Mouse (Mus musculus) limb, embryonic 14.5 days (tissue): Measurements from ENCODE around the gene Timm13. TPM values are rescaled to one million over a fixed set of nuclear protein-coding genes. Genes with fewer than 3 reads are reported as not detected.

Source experiments
- ATAC-seq: fragments of 200-750 bp; cut with Nextera tagmentation; 2 replicates; pipeline ENCODE4 v1.8.0; 2017; ENCODE audit warnings: low read depth, moderate number of reproducible peaks, moderate TSS enrichment; ENCODE audit not compliant: low FRiP score
- DNase-seq: peaks from one replicate; pipeline ENCODE4 v3.0.0-alpha.2; 2015; ENCODE audit warnings: low spot score
- H3K27ac ChIP-seq: fragments of 300-500 bp; sonication (generic); replicated peaks from 2 replicates; pipeline ENCODE4 v1.5.1; 2014; ENCODE audit warnings: low read depth, mild to moderate bottlenecking, low read length, moderate library complexity, mixed read lengths
- H3K27me3 ChIP-seq: fragments of 300-500 bp; sonication (generic); 2 replicates; pipeline ENCODE4 v1.6.1; 2014; ENCODE audit warnings: low read length, mixed read lengths; ENCODE audit not compliant: control insufficient read depth, insufficient read depth
- H3K36me3 ChIP-seq: fragments of 300-500 bp; sonication (generic); 2 replicates; pipeline ENCODE4 v1.6.1; 2014; ENCODE audit warnings: mild to moderate bottlenecking, low read length, moderate library complexity, mixed read lengths; ENCODE audit not compliant: control insufficient read depth, insufficient read depth
- H3K4me1 ChIP-seq: fragments of 300-500 bp; sonication (generic); 2 replicates; pipeline ENCODE4 v1.6.1; 2014; ENCODE audit warnings: antibody characterized with exemption, low read length, mixed read lengths; ENCODE audit not compliant: control insufficient read depth, insufficient read depth
- H3K4me2 ChIP-seq: fragments of 300-500 bp; sonication (generic); replicated peaks from 2 replicates; pipeline ENCODE4 v1.6.1; 2014; ENCODE audit warnings: low read depth, mild to moderate bottlenecking, low read length, moderate library complexity; ENCODE audit not compliant: severe bottlenecking
- H3K4me3 ChIP-seq: fragments of 300-500 bp; sonication (generic); replicated peaks from 2 replicates; pipeline ENCODE4 v1.5.1; 2014; ENCODE audit warnings: low read length
- H3K9ac ChIP-seq: fragments of 300-500 bp; sonication (generic); 2 replicates; pipeline ENCODE4 v1.6.1; 2014; ENCODE audit warnings: mild to moderate bottlenecking, low read depth, low read length, moderate library complexity; ENCODE audit not compliant: severe bottlenecking
- H3K9me3 ChIP-seq: fragments of 300-500 bp; sonication (generic); 2 replicates; pipeline ENCODE4 v1.6.1; 2016; ENCODE audit warnings: low read length; ENCODE audit not compliant: control insufficient read depth
- POLR2A ChIP-seq: fragments of 200-500 bp; IDR thresholded peaks from 2 replicates; pipeline ENCODE4 v1.8.0; 2012; ENCODE audit warnings: inconsistent platforms, mild to moderate bottlenecking, moderate library complexity, borderline replicate concordance; ENCODE audit not compliant: insufficient read depth, insufficient read length; ENCODE audit errors: extremely low read depth
- WGBS: fragments of 180-500 bp; shearing (Covaris S2); extraction: QIAGEN DNeasy Blood & Tissue Kit; methylation state at CpG from one replicate; pipeline ENCODE4 v1.1.7; 2014; 5-methylcytosine and 5-hydroxymethylcytosine counted together
- polyA plus RNA-seq, 2 experiments: library from polyadenylated mRNA; depleted of rRNA in 1 of 2; stranded (reverse) in 1 of 2; unstranded in 1 of 2; fragments of >200 nt; fragmentation: Nextera tagmentation in 1 of 2; extraction: Ambion mirVana in 1 of 2; gene quantifications; 2 replicates each; pipeline versions ENCODE4 v1.2.1 to v1.2.3; 2012 to 2014

Timm13 gene
- polyA plus RNA-seq, 2 experiments = 229 to 335 TPM

DNA sequence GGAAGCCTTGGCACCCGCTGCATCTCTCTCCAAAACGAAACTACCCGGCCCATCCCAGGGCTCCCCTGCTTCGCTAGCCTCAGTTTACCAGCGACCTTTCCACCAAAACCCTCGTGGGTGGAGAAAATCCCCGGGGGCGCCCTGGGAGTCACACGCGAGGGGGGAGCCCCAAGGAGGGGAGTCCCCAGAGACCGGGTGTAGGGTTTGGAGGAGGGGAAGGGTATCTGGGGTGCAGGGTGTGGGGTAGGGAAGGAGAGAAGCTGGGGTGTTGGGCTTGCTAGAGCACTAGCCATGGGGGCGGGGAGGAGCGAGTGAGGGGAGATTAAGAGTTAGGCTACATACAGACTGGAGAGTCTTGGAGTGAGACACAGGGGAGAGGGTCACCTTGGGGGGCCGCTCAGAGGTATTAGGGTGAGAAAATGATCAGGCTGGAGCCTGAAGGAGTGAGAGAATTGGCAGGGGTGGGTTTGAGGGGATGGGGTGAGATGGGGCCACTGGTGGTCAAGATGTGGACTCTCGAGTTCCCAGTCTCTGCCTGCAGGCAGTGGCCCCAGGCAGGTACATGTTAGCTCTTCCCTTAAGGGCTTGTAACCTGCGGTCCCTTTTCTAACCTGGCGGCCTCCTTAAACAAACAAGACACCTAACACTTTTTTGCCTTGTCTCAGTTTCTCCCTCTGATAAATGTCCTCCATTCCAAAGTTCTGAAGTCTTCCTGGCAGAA, 32.1 kb upstream of the Timm13 start:
- Histone ChIP-seq H3K4me3 (peak overlapping the region; percentile 55), H3K4me1 (peaks cover 67% of the 10 kb centered on the region), H3K27me3 (peaks cover 15% of the 10 kb centered on the region; the same call in 1 of the 2 replicates), H3K4me2 (peak overlapping the region; percentile 69), H3K9ac (0 out of 2 replicates have a peak overlapping the region, but pooled peaks have one; percentile 26), H3K9me3 (no peaks in the 10 kb centered on the region), H3K27ac (no peak overlapping the region), H3K36me3 (no peaks in the 10 kb centered on the region)
- 2% methylated on average over 17 of the region's 17 CpGs for WGBS
- TF ChIP-seq POLR2A = no peak
- no peak for DNase-seq
- no peak for ATAC-seq

DNA sequence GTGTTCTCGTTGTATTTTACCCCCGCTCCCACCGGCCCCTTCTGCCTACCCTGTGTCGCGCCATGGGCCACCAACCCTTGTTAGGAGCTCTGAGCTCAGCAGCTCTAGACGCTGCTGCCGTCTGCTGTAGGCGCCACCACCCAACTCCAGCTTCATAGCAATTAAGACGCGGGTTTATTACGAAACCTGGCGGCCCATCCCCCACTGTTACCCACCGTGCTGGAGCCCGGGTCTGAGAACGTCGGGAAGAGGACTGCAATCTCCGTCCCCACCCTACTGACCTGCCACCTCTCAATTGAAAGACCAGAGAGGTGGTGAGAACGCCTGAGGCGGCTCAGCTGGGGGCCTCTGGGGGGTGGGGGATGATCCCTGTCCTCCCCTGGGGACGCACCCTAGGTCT, 31.4 kb upstream of the Timm13 start:
- 0% methylated on average over 20 of the region's 20 CpGs for WGBS
- ATAC-seq (no peak), DNase-seq (peak; percentile 30)
- Histone ChIP-seq H3K27me3 (peaks cover 15% of the 10 kb centered on the region; the same call in 1 of the 2 replicates), H3K4me3 (peak overlapping the region; percentile 55), H3K9me3 (no peaks in the 10 kb centered on the region), H3K4me1 (peaks cover 61% of the 10 kb centered on the region), H3K27ac (no peak overlapping the region), H3K36me3 (no peaks in the 10 kb centered on the region), H3K4me2 (peak overlapping the region; percentile 69), H3K9ac (peak overlapping the region; percentile 40; the same call in 1 of the 2 replicates)
- no peak for TF ChIP-seq POLR2A

DNA sequence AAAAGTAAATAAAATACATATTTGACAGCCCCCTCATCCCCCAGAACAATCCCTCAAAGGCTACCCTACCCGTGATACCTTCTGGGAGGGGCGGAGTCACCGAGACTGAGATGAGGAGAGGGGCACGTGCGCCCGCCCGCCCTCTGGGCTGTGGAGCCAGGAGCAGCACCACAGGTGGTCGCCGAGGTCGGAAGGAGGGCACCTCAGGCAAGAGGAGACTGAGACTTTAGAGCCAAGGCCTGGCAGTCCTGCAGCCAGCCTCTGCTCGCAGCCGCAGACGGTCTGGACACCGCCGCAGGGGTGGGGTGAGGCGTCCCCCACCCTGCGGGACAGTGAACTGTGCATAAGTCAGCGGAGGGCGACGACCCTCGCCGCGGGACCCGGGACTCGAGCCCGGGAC, 30.9 kb upstream of the Timm13 start:
- Histone ChIP-seq H3K36me3 (no peaks in the 10 kb centered on the region), H3K9ac (peak overlapping the region; percentile 40; the same call in 1 of the 2 replicates), H3K27me3 (peaks cover 15% of the 10 kb centered on the region; the same call in 1 of the 2 replicates), H3K9me3 (no peaks in the 10 kb centered on the region), H3K4me2 (peak overlapping the region; percentile 69), H3K4me3 (peak overlapping the region; percentile 55), H3K27ac (no peak overlapping the region), H3K4me1 (peaks cover 56% of the 10 kb centered on the region)
- DNase-seq (no peak), ATAC-seq (no peak)
- 2% methylated on average over 24 of the region's 26 CpGs for WGBS
- no peak for TF ChIP-seq POLR2A

DNA sequence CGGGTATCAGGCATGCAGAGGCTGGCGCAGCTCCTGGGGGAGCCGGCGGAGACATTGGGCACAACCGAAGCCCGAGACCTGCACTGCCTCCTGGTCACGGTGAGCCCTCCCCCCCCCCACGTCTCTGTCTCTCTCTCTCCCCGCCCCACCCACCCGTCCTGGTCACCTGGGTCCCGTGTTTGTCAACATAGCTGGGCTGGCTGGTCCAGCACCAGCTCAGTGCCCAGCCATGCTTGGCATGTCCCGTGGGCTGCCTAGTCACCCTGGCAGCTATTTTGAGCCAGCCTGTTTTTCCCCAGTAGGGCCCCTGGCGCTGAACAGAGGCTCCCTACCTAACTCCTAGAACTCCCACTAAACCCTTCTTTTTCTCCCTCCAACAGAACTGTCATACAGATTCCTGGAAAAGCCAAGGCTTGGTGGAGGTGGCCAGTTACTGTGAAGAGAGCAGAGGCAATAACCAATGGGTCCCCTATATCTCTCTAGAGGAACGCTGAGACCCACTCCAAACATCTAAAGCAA, 30.4 kb upstream of the Timm13 start:
- peak overlapping the region; percentile 69 for H3K4me2 ChIP-seq
- H3K36me3 ChIP-seq = no peaks in the 10 kb centered on the region
- H3K4me1 ChIP-seq = peaks cover 51% of the 10 kb centered on the region
- ATAC-seq (no peak), DNase-seq (no peak)
- WGBS = 8% methylated on average over 13 of the region's 14 CpGs
- H3K27ac ChIP-seq = no peak overlapping the region
- H3K9me3 ChIP-seq = no peaks in the 10 kb centered on the region
- peaks cover 15% of the 10 kb centered on the region; the same call in 1 of the 2 replicates for H3K27me3 ChIP-seq
- TF ChIP-seq POLR2A = no peak
- H3K4me3 ChIP-seq = peak overlapping the region; percentile 55
- H3K9ac ChIP-seq = peak overlapping the region; percentile 67

DNA sequence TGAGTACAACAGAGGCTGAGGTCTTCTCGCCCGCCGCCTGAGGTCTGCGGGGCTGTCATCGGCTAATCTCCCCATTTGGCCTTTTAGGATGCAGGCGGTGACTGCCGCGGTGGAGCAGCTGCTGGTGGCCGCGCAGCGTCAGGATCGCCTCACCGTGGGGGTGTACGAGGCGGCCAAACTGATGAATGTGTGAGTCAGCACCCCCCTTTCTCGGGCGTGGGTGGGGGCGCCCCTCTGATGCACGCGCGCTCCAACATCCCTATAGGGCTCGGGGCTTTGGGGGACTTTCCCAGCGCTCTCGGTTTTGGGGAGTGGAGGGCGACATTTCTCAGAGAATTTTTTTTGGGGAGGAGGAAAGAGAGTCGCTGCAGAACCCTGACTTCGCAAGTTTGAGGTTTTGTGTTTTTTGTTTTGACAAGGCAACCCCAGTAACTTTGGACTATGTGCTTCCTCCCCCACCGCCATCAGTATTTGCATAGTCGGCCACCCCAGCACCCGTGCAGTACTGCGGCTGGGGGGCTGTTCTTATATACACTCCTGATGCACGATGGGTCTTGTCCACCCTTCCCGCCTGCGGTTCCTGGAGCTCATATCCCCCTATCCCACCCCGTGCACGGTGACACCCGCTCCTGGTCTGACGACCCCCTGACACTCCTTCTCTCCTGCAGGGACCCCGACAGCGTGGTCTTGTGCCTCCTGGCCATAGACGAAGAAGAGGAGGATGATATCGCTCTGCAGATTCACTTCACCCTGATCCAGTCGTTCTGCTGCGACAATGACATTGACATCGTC, 29.8 kb upstream of the Timm13 start:
- Histone ChIP-seq H3K4me1 (peaks cover 44% of the 10 kb centered on the region), H3K9me3 (no peaks in the 10 kb centered on the region), H3K36me3 (no peaks in the 10 kb centered on the region), H3K27me3 (peaks cover 15% of the 10 kb centered on the region; the same call in 1 of the 2 replicates), H3K4me3 (peak overlapping the region; percentile 55), H3K4me2 (peak overlapping the region; percentile 69), H3K27ac (peak overlapping the region; percentile 15; the same call in 1 of the 2 replicates), H3K9ac (peak overlapping the region; percentile 67)
- no peak; the same call in 1 of the 2 replicates for ATAC-seq
- 3% methylated on average over 44 of the region's 45 CpGs for WGBS
- peak; percentile 25 for DNase-seq
- no peak for TF ChIP-seq POLR2A
